Mouse (Mus musculus): ENCODE measurements around the gene Cep295nl.
"Not testable (repeated sequence)": the region's sequence is repeated elsewhere in the genome, so short reads cannot be mapped to it uniquely, and the experiment has no call there.

Gene Cep295nl

GRCm38 (mm10) chr11:118342400-118342981, at the start of gene Cep295nl:
Cep295nl (minus strand) TSS chr11:118342500.
- DNase-seq, result peak; percentile 57 to 69

GRCm38 (mm10) chr11:118387816-118388215, 45.5 kb upstream of the Cep295nl start:
- not testable (repeated sequence) for DNase-seq

DNA sequence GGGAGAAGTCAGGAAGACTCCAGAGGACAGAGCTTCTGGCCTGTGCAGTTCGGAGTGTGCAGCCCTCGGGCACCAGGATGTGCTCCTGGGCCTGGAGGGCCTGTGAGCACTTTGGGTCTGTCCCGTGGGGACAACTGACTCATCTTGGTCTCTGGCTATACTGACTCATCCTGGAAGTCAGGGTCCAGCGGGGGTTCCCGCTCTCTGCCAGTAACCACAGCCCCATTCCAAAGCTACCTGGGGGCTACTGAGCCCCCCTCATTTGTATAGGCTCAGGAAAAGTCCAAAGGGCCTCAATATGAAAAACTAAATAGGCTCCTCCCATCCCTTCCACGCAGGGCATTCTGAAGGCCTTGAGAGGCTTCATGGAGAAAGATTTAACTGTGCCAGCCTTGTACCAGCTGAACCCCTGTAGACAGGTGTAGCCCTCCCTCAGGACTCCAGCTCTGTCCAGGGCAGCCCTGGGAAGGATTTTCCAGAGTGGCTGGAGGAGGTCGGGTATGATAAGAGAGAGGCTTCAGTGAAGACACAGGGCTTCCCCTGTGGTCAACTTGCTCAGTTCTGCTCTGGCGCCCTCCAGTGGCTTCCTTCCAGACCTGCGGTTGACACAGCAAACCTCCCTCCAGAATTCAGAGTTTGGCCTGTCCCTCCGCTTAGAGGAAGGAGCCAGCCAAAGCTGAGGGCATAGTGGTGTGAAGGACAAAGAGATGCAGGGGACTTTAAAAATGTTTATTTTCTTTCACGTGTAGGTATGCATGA, 37.1 kb upstream of the Cep295nl start:
- peak; percentile 94 for DNase-seq

GRCm38 (mm10) chr11:118378656-118379055, 36.4 kb upstream of the Cep295nl start:
- no peak for DNase-seq

GRCm38 (mm10) chr11:118376323-118376722, 34.0 kb upstream of the Cep295nl start:
- not testable (repeated sequence) for DNase-seq

DNA sequence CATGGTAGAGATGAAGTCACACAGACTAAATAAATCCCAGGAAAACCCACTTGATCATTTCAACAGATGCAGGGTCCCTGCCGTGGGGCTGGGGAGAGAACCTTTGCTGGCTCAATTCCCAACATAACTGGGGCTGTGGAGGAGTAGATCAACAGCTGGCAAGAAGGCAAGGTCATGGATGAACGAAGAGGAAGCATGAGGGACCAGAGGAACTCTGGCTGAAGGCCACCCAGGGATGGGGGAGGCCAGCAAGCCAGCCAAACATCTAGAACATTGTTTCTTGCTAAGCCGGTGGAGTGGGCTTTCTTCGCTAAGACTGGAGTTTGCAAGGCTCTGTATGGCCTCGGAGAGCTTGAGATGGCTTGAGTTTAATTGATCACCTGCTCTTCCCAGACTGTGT, 33.6 kb upstream of the Cep295nl start:
- DNase-seq, result peak; percentile 44 to 67

- DNase-seq, result no peak
Observed at GRCm38 (mm10) chr11:118375461-118375860, 33.2 kb upstream of the Cep295nl start.

DNA sequence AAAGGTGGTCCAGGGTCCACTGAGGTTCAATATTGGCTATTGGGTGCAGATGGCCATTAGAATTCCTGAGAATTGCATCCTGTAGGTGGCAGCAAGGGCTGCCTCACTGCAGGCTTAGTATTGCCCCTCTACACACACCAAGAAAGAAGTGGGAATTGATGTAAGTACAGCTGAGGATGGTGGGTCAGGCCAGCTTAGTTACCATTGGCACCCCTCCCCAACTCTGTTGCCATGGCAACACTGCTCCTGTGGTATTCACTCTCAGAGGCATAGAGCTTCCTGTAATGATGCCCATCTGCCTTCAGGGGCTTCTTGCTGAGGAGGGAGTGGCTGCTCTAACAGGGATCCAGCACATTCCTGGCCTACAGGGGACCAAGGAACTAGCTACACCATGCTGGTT, 32.7 kb upstream of the Cep295nl start:
- DNase-seq, result no peak

GRCm38 (mm10) chr11:118374506-118374905, 32.2 kb upstream of the Cep295nl start:
- no peak for DNase-seq

- no peak for DNase-seq
Observed at GRCm38 (mm10) chr11:118372641-118373040, 30.3 kb upstream of the Cep295nl start.

DNA sequence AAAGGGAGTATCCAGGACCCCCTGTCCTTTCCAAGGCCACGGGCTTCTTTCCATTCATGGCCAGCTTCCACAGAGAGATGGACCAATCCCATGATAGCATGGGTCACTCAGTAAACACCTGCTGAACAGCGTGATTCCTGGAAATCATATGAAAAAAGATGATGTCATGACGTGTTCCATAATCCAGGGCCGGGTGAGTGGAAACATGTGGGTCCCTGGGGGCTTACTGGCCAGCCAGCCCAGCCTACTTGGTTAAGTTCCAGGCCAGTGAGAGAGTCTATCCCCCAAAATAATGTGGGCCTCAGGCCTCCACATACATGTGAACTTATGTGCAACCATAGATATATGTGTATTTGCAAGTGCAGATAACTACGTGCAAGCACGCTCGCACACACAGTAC, 29.6 kb upstream of the Cep295nl start:
- no peak for DNase-seq

- no peak for DNase-seq
Observed at GRCm38 (mm10) chr11:118369657-118370056, 27.4 kb upstream of the Cep295nl start.

GRCm38 (mm10) chr11:118369251-118369650, 27.0 kb upstream of the Cep295nl start:
- no peak for DNase-seq

DNA sequence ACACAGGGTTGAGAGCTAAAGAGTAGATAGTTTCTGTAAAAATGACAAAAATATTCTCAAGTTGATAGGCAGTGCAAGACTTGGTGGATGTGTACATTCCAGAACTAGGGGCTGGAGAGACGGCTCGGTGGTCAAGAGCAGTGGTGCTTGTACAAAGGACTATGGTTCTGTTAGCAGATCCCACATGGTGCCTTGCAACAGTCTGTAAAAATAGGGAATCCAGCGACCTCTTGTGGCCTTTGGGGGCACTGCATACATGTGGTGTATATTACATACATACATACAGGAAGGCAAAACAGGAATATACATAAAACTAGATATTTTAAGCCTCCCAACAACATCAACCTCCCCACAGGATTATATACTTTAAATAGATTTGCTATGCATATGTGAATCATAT, 26.0 kb upstream of the Cep295nl start:
- peak; percentile 56 to 61 for DNase-seq

- DNase-seq, result no peak
Observed at GRCm38 (mm10) chr11:118366559-118366958, 24.3 kb upstream of the Cep295nl start.

DNA sequence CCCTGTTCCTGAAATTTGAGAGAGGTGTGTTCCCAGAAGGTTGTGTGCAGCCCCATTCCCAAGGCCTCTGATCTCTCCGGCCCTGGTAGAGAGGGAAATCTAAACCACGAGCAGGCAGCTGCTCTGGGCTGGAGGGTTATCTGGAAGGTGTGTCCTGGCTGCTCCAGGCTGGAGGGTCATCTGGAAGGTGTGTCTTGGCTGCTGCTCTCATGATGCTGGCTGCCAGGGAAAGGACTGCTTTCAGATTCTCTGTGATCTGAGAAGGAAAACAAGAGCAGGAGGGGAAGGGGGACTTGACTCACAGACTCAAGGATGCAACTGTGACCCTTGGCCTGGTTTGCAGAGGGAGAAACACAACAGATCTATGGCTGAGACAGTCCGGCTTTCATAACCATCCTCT, 23.8 kb upstream of the Cep295nl start:
- DNase-seq, result no peak

DNA sequence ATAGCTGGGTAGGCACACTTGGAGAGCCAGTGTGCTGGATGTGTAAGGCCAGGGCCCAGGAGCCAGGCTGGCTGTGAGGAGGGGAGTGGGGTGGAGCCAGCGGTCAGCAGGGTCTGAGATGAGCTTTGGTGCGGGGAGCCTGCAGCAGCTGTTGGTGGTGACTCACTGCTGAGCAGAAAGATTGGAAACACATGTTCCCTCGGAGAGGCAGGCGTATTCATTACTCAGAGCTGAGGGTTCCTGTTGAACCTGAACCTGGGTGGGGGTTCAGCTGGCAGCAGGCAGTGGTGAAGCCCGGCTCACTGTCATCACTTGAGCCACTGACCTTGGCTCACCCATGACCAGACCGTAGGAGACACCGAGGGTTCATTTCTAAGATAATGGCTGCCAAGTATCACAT, 22.9 kb upstream of the Cep295nl start:
- DNase-seq, result peak; percentile 48 to 67

GRCm38 (mm10) chr11:118364021-118364420, 21.7 kb upstream of the Cep295nl start:
- DNase-seq, result no peak

GRCm38 (mm10) chr11:118362971-118363518, 20.7 kb upstream of the Cep295nl start:
- peak; percentile 68 to 78 for DNase-seq

GRCm38 (mm10) chr11:118362501-118362900, 20.2 kb upstream of the Cep295nl start:
- peak in 1 of 2 experiments; percentile 31 for DNase-seq

- DNase-seq, result peak; percentile 47 to 66
Observed at GRCm38 (mm10) chr11:118360907-118361341, 18.6 kb upstream of the Cep295nl start.

DNA sequence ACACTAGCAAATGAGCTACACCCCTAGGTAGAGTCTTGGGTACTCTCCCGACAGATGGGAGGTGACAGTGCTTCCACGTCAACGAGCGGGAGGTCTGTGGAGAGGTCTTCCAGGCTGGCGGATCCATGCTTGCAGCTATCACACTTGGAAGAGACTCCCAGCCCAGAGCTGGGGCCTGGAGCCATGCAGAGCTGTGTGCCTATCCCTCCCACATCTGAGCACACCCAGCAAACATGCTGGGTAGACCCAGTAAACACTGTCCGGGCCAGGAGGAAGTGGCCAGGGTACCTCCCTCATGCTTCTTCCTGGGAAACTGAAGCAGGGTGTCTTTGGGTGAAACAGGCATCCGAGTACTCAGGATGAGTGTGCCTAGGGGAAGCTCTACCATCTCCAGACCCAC, 18.2 kb upstream of the Cep295nl start:
- DNase-seq, result peak in 1 of 2 experiments; percentile 51

DNA sequence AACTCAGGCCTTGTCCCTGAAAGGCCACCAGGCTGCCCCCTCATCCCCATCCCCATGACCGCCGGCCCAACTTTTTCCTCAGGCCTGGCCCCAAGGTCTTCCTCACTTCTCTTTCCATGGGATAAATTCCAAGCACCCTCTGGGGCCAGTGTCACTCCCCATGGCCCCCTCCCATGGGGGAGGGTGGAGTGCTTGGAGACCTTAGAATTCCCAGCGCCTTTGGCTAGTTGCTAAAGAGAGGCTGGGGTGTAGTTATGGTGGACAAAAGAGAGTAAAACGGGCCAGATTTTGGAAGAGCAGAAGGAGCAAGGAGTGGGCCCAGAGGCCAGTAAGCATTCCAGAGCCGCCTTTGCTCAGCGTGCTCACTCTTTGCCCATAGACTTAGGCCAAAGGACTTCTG, 13.3 kb upstream of the Cep295nl start, which contains the start of gene Timp2:
Gene Timp2, minus strand, starts transcription at position 101 of the 400 bp plus-strand sequence.
- DNase-seq, result no peak

GRCm38 (mm10) chr11:118355205-118355604, 12.9 kb upstream of the Cep295nl start:
- DNase-seq, result peak; percentile 91 to 95
